Mouse (Mus musculus) lung, postnatal 36 days (tissue): Measurements from ENCODE around the gene St6galnac3.

Experiments
- DNase-seq: peaks from one replicate; pipeline ENCODE4 v3.0.0; 2022; ENCODE audit warnings: mixed read lengths

The St6galnac3 gene

DNA sequence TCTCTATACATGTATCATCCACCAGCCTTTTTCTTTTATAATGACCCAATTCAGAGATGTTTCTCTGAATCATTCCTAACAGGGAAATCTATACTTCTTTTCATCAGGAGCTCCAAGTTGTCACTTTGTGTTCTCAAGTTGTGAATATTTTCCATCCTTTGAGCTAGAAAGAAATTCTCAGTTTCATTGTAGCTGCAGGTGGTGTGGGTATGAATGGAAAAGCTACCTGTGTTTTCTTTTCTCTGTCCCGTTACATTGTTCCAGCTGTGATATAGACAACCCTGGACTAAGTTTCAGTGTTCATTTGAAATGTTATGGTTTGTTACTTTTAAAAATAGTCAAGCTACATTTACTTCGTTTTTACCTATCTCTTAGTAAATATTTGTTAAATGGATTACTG lies 534.2 kb downstream of the St6galnac3 start:
- DNase-seq: no peak

DNA sequence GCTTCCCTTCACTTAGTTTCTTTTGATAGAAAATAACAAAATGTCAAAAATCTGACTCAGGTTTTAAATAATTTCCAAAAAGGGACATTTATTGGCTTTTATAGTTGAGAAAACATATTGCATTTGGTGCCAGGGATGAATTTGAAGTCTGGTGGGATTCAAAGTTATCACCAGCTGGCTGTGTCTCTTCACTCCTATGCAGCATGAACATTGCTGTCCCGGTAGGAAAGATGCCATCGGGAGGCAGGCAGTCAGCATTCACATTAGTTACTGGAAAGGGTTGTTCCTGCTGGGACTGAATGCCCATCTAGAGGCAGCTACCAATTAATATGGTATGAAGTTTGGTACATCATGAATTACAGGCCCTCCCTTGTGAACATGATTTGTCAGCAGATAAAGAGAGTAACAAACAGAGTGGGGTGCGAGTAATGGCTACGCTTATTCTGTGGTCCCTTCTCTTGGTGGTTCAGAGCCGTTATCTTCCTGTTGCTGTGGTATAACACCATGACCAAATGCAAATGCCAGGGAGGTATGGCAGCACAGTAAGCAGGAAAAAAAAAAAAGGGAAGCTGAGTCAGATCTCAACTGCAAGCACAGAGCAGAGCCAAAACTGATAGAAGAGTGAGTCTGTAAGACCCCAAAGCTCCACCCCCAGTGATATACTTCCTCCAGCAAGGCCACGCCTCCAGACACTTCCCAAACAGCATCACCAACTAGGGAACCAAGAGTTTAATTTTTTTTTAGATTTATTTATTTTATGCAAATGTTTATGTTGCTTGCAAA lies 535.1 kb downstream of the St6galnac3 start:
- no peak for DNase-seq

DNA sequence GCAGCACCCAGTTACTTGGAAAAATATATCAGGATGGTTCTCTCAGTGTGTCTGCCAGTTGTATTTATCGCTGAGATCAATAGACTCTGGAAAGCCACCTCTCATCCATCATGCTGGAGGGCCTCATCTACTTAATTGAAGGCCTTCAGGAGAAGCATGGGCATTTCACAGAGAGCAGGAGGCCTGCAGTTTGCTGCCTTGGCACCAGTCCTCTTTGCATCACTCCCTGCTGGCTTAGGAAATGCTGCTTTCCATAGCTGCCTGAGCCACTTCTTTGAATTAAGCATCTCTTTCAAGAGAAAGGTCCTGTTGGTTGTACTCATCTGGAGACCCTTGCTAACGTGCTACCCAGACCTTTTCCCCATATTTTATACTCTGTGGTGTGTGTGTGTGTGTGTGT lies 536.8 kb downstream of the St6galnac3 start:
- DNase-seq: no peak

DNA sequence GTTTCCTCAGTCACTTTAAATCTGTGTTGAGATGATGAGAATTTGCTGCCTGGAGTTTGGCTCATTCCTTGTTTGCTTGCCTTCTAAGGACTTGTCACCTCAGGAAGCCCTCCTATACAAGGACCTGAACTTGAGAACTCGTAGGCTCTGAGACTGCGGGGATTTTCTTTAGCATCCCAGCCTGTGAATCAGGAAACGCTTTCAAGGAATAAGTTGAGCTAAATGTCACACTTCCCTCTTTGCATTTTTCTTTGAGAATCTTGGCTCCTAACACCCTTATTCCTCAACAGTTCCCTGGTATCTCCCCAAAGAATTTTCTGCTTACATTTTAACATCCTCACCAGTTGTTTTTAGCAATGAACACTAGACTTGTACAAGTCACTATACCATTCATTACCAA lies 539.9 kb downstream of the St6galnac3 start:
- no peak for DNase-seq

DNA sequence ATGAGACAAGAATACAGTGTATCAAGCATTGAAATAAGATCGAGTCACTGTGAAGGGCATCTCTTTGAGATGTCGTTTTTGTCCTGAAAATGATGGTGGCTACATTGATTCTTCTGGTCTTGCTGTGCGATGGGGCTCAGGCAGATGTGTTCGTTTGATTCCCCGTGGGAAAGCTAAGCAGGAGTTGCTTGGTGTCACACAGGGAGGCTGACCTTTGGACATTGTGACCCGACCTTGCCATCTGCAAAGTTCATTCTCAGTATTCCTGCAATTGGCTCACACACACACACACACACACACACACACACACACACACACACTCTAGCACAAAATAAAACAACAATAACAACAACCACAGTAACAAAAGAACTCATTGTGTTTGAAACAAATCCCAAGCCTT lies 543.7 kb downstream of the St6galnac3 start:
- DNase-seq: no peak

DNA sequence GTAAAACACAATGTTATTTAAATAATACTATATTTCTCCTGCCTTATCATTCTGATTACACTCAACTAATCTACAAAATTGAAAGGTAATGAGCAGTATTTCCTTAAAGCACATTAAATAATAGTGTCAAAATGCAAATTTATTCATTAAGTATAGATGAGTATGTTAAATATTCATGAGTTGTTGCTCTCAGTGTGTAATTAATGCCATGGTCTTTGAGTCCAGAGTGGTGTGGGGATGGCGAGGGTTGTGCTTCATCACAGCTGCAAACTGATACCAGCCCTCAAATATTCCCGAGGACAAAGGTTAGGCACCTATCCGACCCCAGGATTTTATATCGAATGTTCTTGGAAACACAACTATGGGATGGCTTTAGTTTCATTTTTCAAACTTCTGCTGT lies 548.2 kb downstream of the St6galnac3 start:
- no peak for DNase-seq

DNA sequence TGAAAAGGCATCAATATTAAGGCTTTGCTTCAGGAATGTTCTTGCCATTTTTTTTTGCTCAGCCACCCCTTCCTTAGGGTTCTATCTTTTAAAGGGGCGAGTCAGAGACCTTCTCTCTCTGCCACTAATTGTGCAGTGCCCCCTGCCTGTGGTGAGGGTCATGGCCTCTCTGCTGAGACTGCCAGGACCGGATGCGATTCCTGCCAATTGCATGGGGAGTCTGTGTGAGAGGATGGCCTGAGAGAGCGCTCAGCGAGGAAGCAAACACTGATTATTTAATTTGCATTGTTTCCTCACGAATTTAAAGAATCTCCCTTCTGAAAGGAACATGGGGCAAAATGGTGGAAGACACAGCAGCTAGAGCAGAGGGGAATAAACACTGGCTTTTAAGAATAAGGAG lies 548.6 kb downstream of the St6galnac3 start:
- peak; percentile 20 for DNase-seq

DNA sequence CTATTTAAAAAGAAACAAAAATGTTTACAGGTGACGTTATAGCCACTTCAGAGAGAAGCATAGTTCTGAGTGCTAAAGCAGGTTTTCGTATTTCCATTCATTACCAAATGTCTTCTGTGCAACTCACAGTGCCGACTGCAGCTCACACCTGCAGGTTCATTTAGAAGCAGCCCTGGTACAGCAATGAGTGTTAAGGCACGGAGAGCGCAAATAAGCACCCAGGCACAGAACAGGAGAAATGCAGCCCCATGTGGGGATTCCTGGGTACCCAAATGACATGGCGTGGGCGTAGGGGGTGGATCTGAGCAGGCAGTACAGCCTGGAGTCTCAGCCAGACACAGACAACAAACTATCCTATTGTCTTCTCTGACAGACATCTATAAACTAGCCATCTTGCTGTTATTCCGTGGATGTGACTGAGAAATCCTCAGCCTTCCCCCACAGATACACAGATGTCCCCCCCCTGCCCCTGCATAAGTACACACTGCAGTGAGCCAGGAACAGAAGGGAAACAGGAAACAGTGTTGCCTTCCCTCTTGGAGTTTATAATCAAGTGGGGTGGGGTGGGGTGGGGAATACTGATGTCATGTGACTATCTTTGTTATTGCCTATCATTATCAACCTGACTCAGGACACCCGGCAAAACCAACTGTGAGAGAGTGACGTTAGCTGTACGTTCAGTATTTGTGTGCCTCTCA lies 550.5 kb downstream of the St6galnac3 start:
- peak; percentile 24 for DNase-seq

DNA sequence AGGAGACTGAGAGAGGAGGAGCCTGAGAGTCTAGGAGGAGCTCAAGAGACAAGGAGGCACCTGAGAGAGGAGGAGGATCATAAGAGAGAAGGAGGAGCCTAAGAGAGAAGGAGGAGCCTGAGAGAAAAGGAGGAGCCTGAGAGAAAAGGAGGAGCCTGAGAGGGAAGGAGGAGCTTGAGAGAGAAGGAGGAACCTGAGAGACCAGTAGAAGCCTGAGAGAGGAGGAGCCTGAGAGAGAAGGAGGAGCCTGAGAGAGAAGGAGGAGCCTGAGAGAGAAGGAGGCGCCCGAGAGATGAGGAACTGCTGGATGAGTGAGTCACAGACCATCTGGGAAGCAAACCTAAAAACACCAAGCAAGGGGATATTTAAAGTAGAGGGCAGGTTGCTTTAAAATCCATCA lies 551.4 kb downstream of the St6galnac3 start:
- DNase-seq: no peak

DNA sequence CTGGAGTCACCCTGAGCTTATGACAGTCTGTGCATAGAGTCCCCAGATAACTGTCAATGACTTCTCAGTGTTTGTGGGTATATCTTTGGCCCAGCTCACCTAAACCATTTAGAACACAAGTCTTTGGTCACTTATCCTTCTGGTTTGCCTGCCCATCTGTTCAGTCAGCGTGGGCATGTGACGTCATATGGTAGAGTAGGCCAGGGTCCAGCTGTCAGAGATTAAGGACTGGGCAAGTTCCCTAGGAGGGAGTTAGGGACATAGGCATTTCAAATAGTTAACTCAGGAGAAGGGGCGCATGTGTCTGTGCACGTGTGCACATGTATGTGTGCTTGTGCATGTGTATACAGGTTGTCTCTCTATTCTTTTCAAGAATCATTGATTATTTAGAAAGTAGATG lies 554.8 kb downstream of the St6galnac3 start:
- no peak for DNase-seq

DNA sequence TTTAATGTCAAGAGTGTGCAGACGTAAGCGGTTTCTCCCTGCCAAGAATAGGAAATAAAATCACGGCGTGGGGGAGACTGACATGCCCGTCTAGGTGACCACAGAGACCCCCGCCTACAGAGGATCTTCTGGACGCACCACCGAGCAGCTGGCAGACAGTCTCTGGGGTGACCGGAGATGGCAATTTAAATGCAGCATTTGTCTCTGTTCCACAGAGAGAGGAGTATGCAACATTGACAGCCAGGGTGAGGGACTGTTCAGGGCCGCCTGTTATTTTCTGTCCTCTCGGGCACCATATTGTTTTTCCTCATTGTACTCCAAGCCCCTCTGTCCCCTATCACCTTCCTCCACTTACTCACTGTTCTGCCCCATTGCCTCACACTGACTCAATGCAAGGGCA lies 555.2 kb downstream of the St6galnac3 start:
- DNase-seq: no peak

DNA sequence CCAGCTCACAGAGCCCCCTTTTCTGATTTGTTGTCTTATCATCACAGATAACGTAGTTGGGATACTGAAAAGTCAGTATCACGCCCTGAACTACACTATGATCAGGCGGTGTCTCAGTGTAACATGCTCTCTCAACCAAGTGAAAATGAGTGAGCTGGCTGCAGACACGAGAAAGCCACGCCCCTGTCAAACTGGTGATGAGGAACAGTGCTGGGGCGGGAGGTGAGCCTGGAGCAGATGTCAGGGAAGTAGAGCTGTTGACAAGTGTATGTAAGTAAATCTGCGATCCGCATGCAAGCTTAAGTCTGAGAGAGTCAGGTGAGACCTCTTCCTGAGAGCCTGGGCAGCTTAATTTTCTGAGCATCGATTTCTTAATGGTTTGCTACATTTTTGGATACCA lies 563.3 kb downstream of the St6galnac3 start:
- DNase-seq: no peak

DNA sequence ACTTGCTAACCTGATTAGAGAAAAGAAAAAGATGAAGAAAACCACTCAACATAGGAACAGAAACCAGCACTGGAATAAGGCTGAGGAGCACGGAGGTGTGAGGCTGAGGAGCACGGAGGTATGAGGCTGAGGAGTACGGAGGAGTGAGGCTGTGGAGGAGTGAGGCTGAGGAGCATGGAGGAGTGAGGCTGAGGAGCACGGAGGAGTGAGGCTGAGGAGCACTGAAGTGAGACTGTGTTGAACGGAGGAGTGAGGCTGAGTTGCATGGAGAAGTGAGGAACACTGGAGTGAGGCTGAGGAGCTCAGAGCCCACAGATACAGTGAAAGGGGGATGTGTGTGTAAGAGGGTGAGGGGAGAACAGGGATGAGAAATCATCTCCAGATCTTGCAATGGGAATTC lies 564.3 kb downstream of the St6galnac3 start:
- no peak for DNase-seq

DNA sequence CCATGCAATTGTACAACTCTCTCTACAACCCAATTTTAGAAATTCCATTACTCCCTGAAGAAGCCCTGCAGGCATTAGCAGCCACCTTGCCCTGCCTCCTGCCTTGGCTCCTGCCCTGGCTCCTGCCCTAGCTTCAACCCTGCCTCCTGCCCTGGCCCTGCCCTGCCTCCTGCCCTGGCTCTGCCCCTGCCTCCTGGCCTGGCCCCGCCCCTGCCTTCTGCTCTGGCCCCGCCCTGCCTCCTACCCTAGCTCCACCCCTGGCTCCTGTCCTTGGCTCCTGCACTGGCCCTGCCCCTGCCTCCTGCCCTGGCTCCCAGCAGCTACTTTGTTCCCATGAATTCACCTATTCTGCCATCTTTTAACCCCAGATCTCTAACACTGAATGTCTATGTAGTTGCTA lies 576.1 kb downstream of the St6galnac3 start:
- peak; percentile 46 for DNase-seq
